Mouse (Mus musculus): ENCODE results near the gene L3mbtl4.

Gene L3mbtl4

GRCm38 (mm10) chr17:68666528-68666927 lies 392.9 kb downstream of the L3mbtl4 start:
- no peak for DNase-seq

DNA sequence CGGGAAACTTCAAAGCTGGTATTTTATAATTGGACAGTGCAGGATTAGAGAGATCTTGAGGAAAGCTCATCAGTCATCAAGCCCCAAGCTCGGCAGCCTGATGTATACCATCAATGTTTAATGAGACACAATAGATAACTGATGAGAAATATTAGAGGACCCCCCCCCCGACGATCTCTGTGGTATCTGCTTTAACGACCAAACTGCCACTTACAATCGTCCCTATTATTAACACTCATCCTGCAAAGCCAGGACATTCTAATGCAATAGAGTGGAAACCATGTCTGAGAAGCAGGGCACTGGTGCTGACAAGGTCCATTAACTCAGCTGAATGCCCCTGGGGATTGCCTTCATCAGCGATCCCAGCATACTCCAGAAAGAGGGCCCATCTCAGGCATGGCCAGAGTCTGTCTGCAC lies 398.5 kb downstream of the L3mbtl4 start:
- peak; percentile 11 to 12 for DNase-seq

- peak; percentile 79 to 82 for DNase-seq
Measured at GRCm38 (mm10) chr17:68710701-68711100, 437.1 kb downstream of the L3mbtl4 start.

GRCm38 (mm10) chr17:68711350-68711749 lies 437.8 kb downstream of the L3mbtl4 start:
- peak; percentile 30 to 34 for DNase-seq

- no peak for DNase-seq
Measured at GRCm38 (mm10) chr17:68748296-68748695, 474.7 kb downstream of the L3mbtl4 start.

GRCm38 (mm10) chr17:68750513-68750912 lies 476.9 kb downstream of the L3mbtl4 start:
- no peak for DNase-seq

GRCm38 (mm10) chr17:68753112-68753511 lies 479.5 kb downstream of the L3mbtl4 start:
- DNase-seq: peak; percentile 53 to 71

DNA sequence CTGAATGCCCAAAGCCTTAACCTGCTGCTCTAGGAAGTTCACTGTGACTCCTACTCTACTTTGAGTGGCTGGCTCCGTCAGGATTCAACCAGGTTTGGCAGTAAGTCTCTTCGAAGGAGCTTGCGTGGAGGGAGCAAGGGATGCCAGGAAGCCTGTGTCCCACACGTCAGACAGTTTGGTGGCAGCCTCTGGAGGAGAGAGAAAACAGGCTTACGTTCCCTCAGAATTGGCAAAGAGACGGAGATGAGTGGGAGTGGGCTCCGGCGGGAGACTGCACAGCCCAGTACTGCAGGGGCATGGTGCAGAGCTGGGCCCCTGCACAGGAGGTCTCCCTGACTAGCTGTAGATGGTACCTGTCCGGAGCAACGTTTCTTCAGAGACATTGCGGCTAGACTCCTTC lies 481.2 kb downstream of the L3mbtl4 start:
- DNase-seq: no peak

- DNase-seq: no peak
Measured at GRCm38 (mm10) chr17:68758428-68758827, 484.8 kb downstream of the L3mbtl4 start.

GRCm38 (mm10) chr17:68758936-68759335 lies 485.3 kb downstream of the L3mbtl4 start:
- DNase-seq: no peak

DNA sequence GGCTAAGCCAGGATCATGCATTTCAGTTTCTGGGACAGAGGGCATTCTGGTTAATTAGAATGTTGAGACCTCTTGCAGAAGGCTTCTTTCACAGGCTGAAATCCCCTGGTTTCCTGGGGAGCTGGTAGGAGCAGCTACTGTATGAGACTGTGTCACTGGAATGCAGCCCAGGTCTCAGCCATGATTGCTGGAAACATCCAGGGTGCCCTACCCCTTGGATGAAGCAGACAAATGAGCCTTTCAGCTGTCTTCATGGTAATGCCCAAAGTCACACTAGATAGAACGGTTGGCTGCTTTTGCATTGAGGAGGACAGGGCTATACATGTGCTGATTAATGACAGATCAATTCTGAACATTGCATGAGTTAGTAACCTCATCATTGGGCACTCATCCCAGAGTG lies 486.4 kb downstream of the L3mbtl4 start:
- DNase-seq: peak in 1 of 2 experiments; percentile 24

DNA sequence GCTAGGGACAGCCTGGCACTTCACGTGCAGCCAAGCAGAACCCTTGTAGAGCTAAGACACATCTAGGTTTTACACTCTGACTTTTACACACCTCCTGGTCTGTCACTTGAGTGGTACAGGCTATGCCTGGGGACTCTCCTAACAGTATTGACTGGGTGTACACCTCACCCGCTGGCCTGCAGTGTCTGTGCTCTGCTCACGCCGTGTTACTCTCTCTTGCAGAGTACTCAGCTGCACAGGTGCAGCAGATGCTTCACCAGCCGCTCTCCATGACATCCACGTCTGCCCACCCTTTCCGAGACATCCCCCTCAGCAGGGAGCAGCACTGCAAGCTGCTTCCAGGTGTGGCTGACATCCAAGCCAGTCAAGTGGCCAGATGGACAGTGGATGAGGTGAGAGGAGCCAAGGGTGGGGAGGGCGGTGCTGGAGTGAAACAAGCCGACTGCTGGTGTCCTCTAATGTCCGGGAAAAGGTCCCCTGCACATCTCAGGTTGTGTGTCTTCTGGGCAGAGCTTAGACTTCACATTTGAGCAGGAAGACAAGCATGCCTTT lies 490.8 kb downstream of the L3mbtl4 start:
- DNase-seq: peak; percentile 88 to 93

DNA sequence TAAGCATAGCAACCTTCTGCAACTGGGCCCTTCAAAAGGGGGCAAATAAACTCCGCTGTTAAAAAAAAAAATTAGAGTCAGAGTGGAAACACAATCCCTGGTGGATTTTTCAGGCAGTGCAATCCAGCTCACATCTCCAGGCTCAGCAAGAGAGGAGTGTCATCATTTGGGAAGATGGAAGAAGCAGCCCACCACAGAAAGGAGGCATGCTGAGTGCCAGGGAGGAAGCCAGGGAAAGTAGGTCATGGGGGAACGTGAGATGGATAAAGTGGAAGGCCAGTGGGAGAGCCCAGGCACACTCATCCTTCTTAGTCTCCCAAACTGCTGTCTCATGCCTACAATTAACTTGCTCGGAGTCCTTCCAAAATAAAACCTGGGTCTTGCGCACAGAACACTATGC lies 496.0 kb downstream of the L3mbtl4 start:
- peak; percentile 34 to 50 for DNase-seq

DNA sequence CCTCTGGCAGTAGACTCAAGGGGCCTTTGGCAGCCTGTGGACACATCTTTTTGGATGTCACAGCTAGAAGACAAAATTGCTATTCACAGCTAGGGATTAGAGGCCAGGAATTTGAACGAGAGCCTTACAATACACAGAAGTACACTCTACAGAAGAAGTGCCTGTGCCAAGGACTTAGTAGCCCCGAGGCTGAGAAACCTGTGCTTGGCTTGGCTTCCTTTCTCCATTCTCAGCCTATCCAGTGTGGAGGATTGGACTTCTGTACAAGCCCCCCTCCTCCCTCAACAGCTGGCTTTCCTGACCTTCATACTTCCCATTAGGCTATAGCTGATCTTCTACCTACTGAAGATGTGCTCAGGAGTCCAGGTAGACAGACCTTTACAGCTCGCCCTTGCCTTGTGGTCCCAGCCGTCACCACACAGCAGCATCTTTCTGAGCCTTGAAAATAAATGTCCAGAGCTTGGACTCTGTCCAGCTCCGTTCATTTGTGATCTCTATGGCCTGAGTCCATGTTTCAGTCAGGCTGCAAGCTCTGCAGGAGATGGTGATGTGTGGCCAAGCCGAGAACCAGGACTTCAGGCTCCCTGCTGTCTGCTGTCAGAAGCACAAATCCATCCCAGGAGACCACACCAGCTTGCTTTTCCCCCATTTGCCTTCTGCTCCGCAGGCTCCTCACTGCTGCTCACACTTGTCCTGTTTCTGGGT lies 497.6 kb downstream of the L3mbtl4 start:
- peak; percentile 60 to 70 for DNase-seq

DNA sequence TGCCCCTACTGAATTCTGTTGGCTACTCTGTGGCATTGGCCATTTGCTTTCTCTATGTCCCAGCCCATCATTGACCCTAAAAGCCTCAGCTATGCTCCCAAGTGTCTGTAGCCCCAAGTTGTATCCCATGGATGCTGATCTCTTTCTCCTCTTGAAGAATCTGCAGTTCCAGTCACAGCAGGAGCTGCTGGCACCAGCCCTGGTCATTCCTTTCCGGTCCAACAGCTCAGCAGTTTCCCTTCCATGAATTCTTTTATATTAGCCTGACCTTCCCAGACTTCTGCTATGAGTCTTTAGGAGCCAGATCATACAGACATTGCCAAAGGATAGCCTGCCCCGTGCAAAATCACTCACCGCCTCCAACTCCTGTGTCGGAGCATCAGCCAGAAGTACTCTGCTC lies 520.1 kb downstream of the L3mbtl4 start:
- peak; percentile 33 to 56 for DNase-seq

DNA sequence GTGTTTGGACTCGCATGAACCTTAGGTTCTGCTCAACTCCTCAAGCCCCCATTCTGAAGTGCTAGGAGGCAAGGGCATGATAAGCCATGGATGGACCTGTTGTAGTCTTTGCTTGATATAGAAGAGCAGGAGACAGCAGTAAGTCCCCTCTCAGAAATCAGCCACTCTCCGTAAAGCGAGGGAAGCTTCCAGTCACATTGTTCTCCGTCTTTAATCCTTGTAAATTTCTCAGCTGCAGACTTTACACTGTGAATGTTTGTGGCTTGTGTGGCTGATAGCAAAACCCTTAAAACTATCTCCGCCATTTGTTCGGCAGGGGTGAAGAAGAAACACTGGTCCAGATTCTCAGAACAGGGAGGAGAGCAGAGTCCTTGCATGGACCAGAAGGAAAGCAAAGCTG lies 552.7 kb downstream of the L3mbtl4 start, which contains the start of gene Tmem200c:
Gene Tmem200c, plus strand, starts transcription at position 301 of the 400 bp plus-strand sequence.
- no peak for DNase-seq

Measured in cerebellum, postnatal 10 days (tissue).